Mouse (Mus musculus) cerebellum, adult 2 months (tissue): Measurements from ENCODE around the gene Nanos1.

Source experiments
- CTCF ChIP-seq: fragments of 200-500 bp; IDR thresholded peaks from 2 replicates; pipeline ENCODE4 v1.5.1; 2011; ENCODE audit warnings: low read depth, mild to moderate bottlenecking, control low read depth, low read length, moderate library complexity, borderline replicate concordance; ENCODE audit not compliant: insufficient read depth
- POLR2A ChIP-seq: fragments of 200-500 bp; IDR thresholded peaks from 2 replicates; pipeline ENCODE4 v1.6.1; 2011; ENCODE audit warnings: low read length, control low read depth, borderline replicate concordance; ENCODE audit not compliant: insufficient read depth

DNA sequence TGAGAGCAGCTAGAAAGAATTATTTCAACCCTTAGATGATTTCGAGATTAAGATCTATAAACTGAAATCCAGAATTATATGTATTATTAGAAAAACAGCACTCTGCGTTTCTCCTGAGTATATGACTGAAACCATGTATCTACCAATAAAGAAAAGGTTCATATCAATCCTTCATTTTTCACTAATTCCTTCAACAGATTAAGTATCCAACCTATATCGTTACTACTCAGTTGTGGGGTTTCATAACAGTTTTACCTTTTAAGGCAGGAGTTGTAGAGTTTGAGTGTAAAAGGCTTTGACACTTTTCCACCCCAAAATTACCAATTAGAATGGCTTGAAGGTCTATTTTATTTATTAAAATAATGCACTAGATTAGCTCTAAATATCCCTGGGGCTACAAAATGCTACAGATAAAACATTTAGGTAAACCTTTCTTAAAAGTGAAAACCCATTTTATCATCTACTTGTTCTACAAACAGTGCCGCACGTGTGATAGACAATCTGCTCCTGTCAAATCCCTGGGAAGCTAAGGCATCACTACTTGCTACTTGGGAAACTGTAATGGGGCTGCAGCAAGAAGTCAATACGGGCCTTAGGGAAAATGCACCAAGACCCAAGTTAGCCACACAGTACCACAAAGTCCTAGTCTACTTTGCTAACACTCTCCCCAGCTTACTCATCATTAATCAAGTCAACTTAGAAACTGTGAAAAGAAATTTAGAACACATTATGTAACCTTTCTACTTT lies 32.6 kb downstream of the Nanos1 start:
- no peak for TF ChIP-seq CTCF
- TF ChIP-seq POLR2A: no peak
